ENCODE assay signal across 9 mouse cellular contexts in the genomic region with DNA sequence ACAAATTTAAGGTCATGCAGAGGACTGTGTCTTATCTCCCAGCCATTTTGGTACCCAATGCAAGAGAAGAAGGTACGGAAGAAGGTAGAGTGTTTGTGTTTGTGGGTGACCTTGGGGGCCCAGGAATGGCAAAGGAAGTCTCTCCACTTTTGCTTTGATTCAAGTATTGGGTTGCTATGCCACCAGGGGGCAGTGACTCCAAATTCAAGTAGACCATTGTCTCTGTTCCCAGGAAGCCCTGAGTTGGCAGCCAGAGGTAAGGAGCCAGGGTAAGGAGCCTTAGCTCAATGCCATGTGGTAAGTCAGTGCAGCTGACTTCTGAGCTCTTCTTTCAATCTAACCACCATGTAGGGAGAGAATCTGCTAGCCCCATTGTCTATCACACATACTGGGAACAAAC. TPM values are rescaled to one million over a fixed set of nuclear protein-coding genes. Genes with fewer than 3 reads are reported as not detected.
A peak's percentile ranks its signal among the peaks of the same experiment; 100 is the strongest.
DNase-seq lines count a peak whose midpoint lies in the region; ATAC-seq and TF ChIP-seq lines count a peak whose summit lies in the region.
"Had no signal": no experiment of that assay in that cellular context is flagged by ENCODE, and none has a peak within 500 bp of the region (broad histone marks: within the 10 kb centered on the region; RNA-seq: fewer than 3 reads in every experiment).

No protein-coding gene starts in this region.

- peak; percentile 47 for TF ChIP-seq CTCF in intestine, postnatal 0 days (IDR thresholded peaks at IDR 0.05; ENCODE audit: low read depth)

- no peak overlapping the region for H3K4me3 ChIP-seq in intestine, postnatal 0 days (ENCODE audit: low read depth, low read length)
- no peak overlapping the region for H3K4me3 ChIP-seq in intestine, embryonic 15.5 days (replicated peaks)

- H3K4me2 ChIP-seq in intestine, postnatal 0 days (replicated peaks; ENCODE audit: low read depth), result no peak overlapping the region
- H3K4me2 ChIP-seq in intestine, embryonic 15.5 days (replicated peaks), result no peak overlapping the region

- peak; percentile 29 for DNase-seq in adrenal gland, postnatal 10 days
- no peak for DNase-seq in adrenal gland, postnatal 4 days (ENCODE audit: low spot score in 2 of 2)
- peak; percentile 6 for DNase-seq in urinary bladder, postnatal 14 days (ENCODE audit: low spot score)
- no peak for DNase-seq in urinary bladder, adult 2 months (ENCODE audit: low spot score)
- no peak for DNase-seq in thymus, postnatal 14 days
- no peak for DNase-seq in right cerebral cortex, postnatal 4 days

- WGBS in intestine, postnatal 0 days, result 78% methylated on average over 1 of the region's 1 CpGs
- WGBS in intestine, embryonic 15.5 days, result 94% methylated on average over 1 of the region's 1 CpGs

- ATAC-seq in intestine, postnatal 0 days, result no peak
- no peak for ATAC-seq in intestine, embryonic 15.5 days

- H3K4me1 ChIP-seq in intestine, postnatal 0 days (replicated peaks; ENCODE audit: control insufficient read depth, insufficient read depth, low read length), result no peaks in the 10 kb centered on the region
- no peaks in the 10 kb centered on the region for H3K4me1 ChIP-seq in intestine, embryonic 15.5 days (replicated peaks)

- no peaks in the 10 kb centered on the region for H3K36me3 ChIP-seq in intestine, postnatal 0 days (ENCODE audit: control insufficient read depth, insufficient read depth)
- H3K36me3 ChIP-seq in intestine, embryonic 15.5 days, result no peaks in the 10 kb centered on the region

- no peak overlapping the region for H3K9ac ChIP-seq in intestine, postnatal 0 days (ENCODE audit: low read depth, low read length)
- H3K9ac ChIP-seq in intestine, embryonic 15.5 days, result no peak overlapping the region

- H3K27ac ChIP-seq in intestine, postnatal 0 days (ENCODE audit: low read depth, low read length), result no peak overlapping the region
- H3K27ac ChIP-seq in intestine, embryonic 15.5 days, result no peak overlapping the region

- no peaks in the 10 kb centered on the region for H3K9me3 ChIP-seq in intestine, postnatal 0 days (ENCODE audit: control insufficient read depth)
- no peaks in the 10 kb centered on the region for H3K9me3 ChIP-seq in intestine, embryonic 15.5 days

- no peaks in the 10 kb centered on the region for H3K27me3 ChIP-seq in intestine, postnatal 0 days (replicated peaks; ENCODE audit: control insufficient read depth, insufficient read depth, low read length)
- H3K27me3 ChIP-seq in intestine, embryonic 15.5 days (replicated peaks), result no peaks in the 10 kb centered on the region

RNA-seq across cellular contexts. Expression of a gene that starts 7.9 kb away (rescaled TPM):
- total RNA-seq in adrenal gland, postnatal 10 days (2021), result under 1 TPM; 0.09 to 0.39 TPM
- total RNA-seq in adrenal gland, postnatal 4 days (2021), result 1 to 10 TPM in 1 of 2 experiments, under 1 TPM in 1; 0.51 to 1.1 TPM
- not detected in 2 replicates for polyA plus RNA-seq in intestine, postnatal 0 days (2015; fragmentation: Nextera tagmentation; extraction: Ambion mirVana)
- polyA plus RNA-seq in intestine, embryonic 15.5 days (2015; fragmentation: Nextera tagmentation; extraction: Ambion mirVana), result not detected in 2 replicates
- polyA plus RNA-seq in urinary bladder, adult 2 months (2012; rRNA removed), result 0.15 and 0.16 TPM in 2 replicates

RNA-seq across cellular contexts. Expression of a gene that starts 11.0 kb away (rescaled TPM):
- under 1 TPM in 1 of 2 experiments, not detected in 1; 0.30 TPM for total RNA-seq in adrenal gland, postnatal 10 days (2021)
- total RNA-seq in adrenal gland, postnatal 4 days (2021), result 1 to 10 TPM in 1 of 2 experiments, under 1 TPM in 1; 0.28 to 1.5 TPM
- not detected in 2 replicates for polyA plus RNA-seq in intestine, postnatal 0 days (2015; fragmentation: Nextera tagmentation; extraction: Ambion mirVana)
- not detected in 2 replicates for polyA plus RNA-seq in intestine, embryonic 15.5 days (2015; fragmentation: Nextera tagmentation; extraction: Ambion mirVana)
- polyA plus RNA-seq in urinary bladder, adult 2 months (2012; rRNA removed), result 0.21 TPM in 1 of 2 replicates, not detected in the other
- polyA plus RNA-seq: heart, embryonic 14.5 days had no signal

RNA-seq across cellular contexts. Expression of a gene that starts 21.4 kb away (rescaled TPM):
- total RNA-seq in adrenal gland, postnatal 10 days (2021), result 10 to 100 TPM; 25.9 to 31.0 TPM
- 10 to 100 TPM; 27.8 to 29.4 TPM for total RNA-seq in adrenal gland, postnatal 4 days (2021)
- 2.0 and 2.1 TPM in 2 replicates for polyA plus RNA-seq in intestine, postnatal 0 days (2015; fragmentation: Nextera tagmentation; extraction: Ambion mirVana)
- polyA plus RNA-seq in intestine, embryonic 15.5 days (2015; fragmentation: Nextera tagmentation; extraction: Ambion mirVana), result 7.3 and 8.5 TPM in 2 replicates
- 10.2 and 11.1 TPM in 2 replicates for polyA plus RNA-seq in urinary bladder, adult 2 months (2012; rRNA removed)

Comparison
In these comparisons a context has a peak if more than half of its experiments do, and no peak if none do; other contexts are left out.
1. DNase-seq: peak in adrenal gland, postnatal 10 days (single experiment) and urinary bladder, postnatal 14 days (single experiment); none in adrenal gland, postnatal 4 days (0 of 2), urinary bladder, adult 2 months (single experiment), thymus, postnatal 14 days (single experiment) and right cerebral cortex, postnatal 4 days (single experiment).